Mouse (Mus musculus) heart, postnatal 36 days (tissue): ENCODE results near the gene Gm49405. TPM values are rescaled to one million over a fixed set of nuclear protein-coding genes. Genes with fewer than 3 reads are reported as not detected.
"Not testable (repeated sequence)": the region's sequence is repeated elsewhere in the genome, so short reads cannot be mapped to it uniquely, and the experiment has no call there.

Experiments used
- DNase-seq, 2 experiments: peaks; one replicate each; pipeline ENCODE4 v3.0.0; 2021 to 2022
- intact Hi-C: fragments of 180-260 bp; cut with DNase I; formaldehyde crosslinking; loops from one replicate; pipeline ENCODE4 v1.15.1; 2025
- total RNA-seq, 2 experiments: library from RNA; stranded (reverse); gene quantifications; 2 replicates each; pipeline ENCODE4 v1.2.3; 2021

Gm49405 gene
- total RNA-seq, 2 experiments from 2014 or later, result 1.3 to 1.4 TPM

- DNase-seq, result peak; percentile 74 to 79
- intact Hi-C loops, result no loop called here
These were observed 45.8 kb downstream of the Gm49405 start, which contains the start of gene Gstp2 for GRCm38 (mm10) chr19:4045966-4046865. TSS of gene Gstp2 (minus strand) at chr19:4046023.

GRCm38 (mm10) chr19:4046866-4047254, 46.4 kb downstream of the Gm49405 start:
- intact Hi-C loops, result no loop called here
- DNase-seq, result no peak

- intact Hi-C loops, result loop anchor here (1.0 kb wide), 1 partner anchor 29 kb away; no protein-coding TSS in a partner anchor
These were observed 47.4 kb downstream of the Gm49405 start for GRCm38 (mm10) chr19:4047859-4048258.

GRCm38 (mm10) chr19:4049069-4049468, 48.6 kb downstream of the Gm49405 start:
- DNase-seq, intact Hi-C loops: not testable (repeated sequence)

More at GRCm38 (mm10) chr19:4047859-4048258, 47.4 kb downstream of the Gm49405 start:
- DNase-seq, result peak; percentile 79 to 87

GRCm38 (mm10) chr19:4051016-4051415, 50.6 kb downstream of the Gm49405 start:
- intact Hi-C loops, result no loop called here

GRCm38 (mm10) chr19:4051741-4052515, 51.5 kb downstream of the Gm49405 start:
- intact Hi-C loops, result loop anchor here (2.0 kb wide), 1 partner anchor 177 kb away; no protein-coding TSS in a partner anchor
- peak; percentile 72 to 83 for DNase-seq

More at GRCm38 (mm10) chr19:4051016-4051415, 50.6 kb downstream of the Gm49405 start:
- DNase-seq, result no peak

- intact Hi-C loops, result loop anchor here (2.0 kb wide), 1 partner anchor 176 kb away; no protein-coding TSS in a partner anchor
- DNase-seq, result no peak
These were observed 52.1 kb downstream of the Gm49405 start for GRCm38 (mm10) chr19:4052516-4053030.

- intact Hi-C loops, result no loop called here
These were observed 54.2 kb downstream of the Gm49405 start for GRCm38 (mm10) chr19:4054613-4055012.

More at GRCm38 (mm10) chr19:4054613-4055012, 54.2 kb downstream of the Gm49405 start:
- no peak for DNase-seq

Other genes starting within 250 kb of the Gm49405 start
- gene Kmt5b, start 233.2 kb upstream of the Gm49405 start, total RNA-seq, result 10 to 100 TPM; 31.0 to 34.2 TPM
- 10 to 100 TPM; 10.5 to 11.5 TPM for gene Chka, start 148.9 kb upstream of the Gm49405 start, total RNA-seq
- 10 to 100 TPM in 1 of 2 experiments, 1 to 10 TPM in 1; 9.1 to 17.7 TPM for gene Tcirg1, start 93.5 kb upstream of the Gm49405 start, total RNA-seq
- 100 to 1,000 TPM; 508 to 532 TPM for gene Ndufs8, start 87.9 kb upstream of the Gm49405 start, total RNA-seq
- gene Aldh3b1, start 70.8 kb upstream of the Gm49405 start, total RNA-seq, result 1 to 10 TPM; 1.5 to 1.6 TPM
- gene Unc93b1, start 65.4 kb upstream of the Gm49405 start, total RNA-seq, result 10 to 100 TPM; 16.9 to 20.6 TPM
- under 1 TPM; 0.38 to 0.56 TPM for gene Aldh3b3, start 42.0 kb upstream of the Gm49405 start, total RNA-seq
- under 1 TPM in 1 of 2 experiments, not detected in 1; 0.39 TPM for gene Aldh3b2, start 28.3 kb upstream of the Gm49405 start, total RNA-seq
- gene Acy3, start 14.1 kb upstream of the Gm49405 start, total RNA-seq, result 10 to 100 TPM; 22.8 to 24.4 TPM
- gene Tbx10, start 7.9 kb upstream of the Gm49405 start, total RNA-seq, result not detected
- gene Nudt8, start within 50 bp of the Gm49405 start, total RNA-seq, result 100 to 1,000 TPM; 126 to 140 TPM
- gene Doc2g, start 2.7 kb downstream of the Gm49405 start, total RNA-seq, result 100 to 1,000 TPM; 174 to 196 TPM
- 1,000 to 10,000 TPM; 1,111 to 1,164 TPM for gene Ndufv1, start 12.2 kb downstream of the Gm49405 start, total RNA-seq
- 100 to 1,000 TPM; 339 to 350 TPM for gene Gstp1, start 37.4 kb downstream of the Gm49405 start, total RNA-seq
- 100 to 1,000 TPM; 120 to 124 TPM for gene Gstp2, start 45.4 kb downstream of the Gm49405 start, total RNA-seq
- gene Gstp3, start 58.9 kb downstream of the Gm49405 start, total RNA-seq, result not detected
- not detected for gene Cabp2, start 81.0 kb downstream of the Gm49405 start, total RNA-seq
- 10 to 100 TPM; 35.3 to 39.1 TPM for gene Cdk2ap2, start 96.6 kb downstream of the Gm49405 start, total RNA-seq
- gene Pitpnm1, start 99.4 kb downstream of the Gm49405 start, total RNA-seq, result 10 to 100 TPM; 20.7 to 22.9 TPM
- gene Aip, start 125.2 kb downstream of the Gm49405 start, total RNA-seq, result 10 to 100 TPM; 56.8 to 64.0 TPM
- not detected for gene Gpr152, start 139.2 kb downstream of the Gm49405 start, total RNA-seq
- gene Cabp4, start 143.4 kb downstream of the Gm49405 start, total RNA-seq, result under 1 TPM in 1 of 2 experiments, not detected in 1; 0.19 TPM
- gene Coro1b, start 148.0 kb downstream of the Gm49405 start, total RNA-seq, result 10 to 100 TPM; 52.4 to 55.6 TPM
- 1 to 10 TPM; 1.1 to 1.3 TPM for gene Ptprcap, start 153.0 kb downstream of the Gm49405 start, total RNA-seq
- 10 to 100 TPM; 16.4 to 18.8 TPM for gene Rps6kb2, start 162.7 kb downstream of the Gm49405 start, total RNA-seq
- 10 to 100 TPM; 29.4 to 33.7 TPM for gene Carns1, start 174.9 kb downstream of the Gm49405 start, total RNA-seq
- 10 to 100 TPM in 1 of 2 experiments, 1 to 10 TPM in 1; 6.6 to 11.1 TPM for gene Tbc1d10c, start 190.7 kb downstream of the Gm49405 start, total RNA-seq
- 100 to 1,000 TPM; 326 to 332 TPM for gene Ppp1ca, start 191.4 kb downstream of the Gm49405 start, total RNA-seq
- gene Rad9a, start 201.0 kb downstream of the Gm49405 start, total RNA-seq, result 1 to 10 TPM; 5.2 to 5.3 TPM
- 1 to 10 TPM in 1 of 2 experiments, under 1 TPM in 1; 0.51 to 1.2 TPM for gene Clcf1, start 213.6 kb downstream of the Gm49405 start, total RNA-seq
- gene AC109138.7, start 213.7 kb downstream of the Gm49405 start, total RNA-seq, result not detected
- gene Pold4, start 231.3 kb downstream of the Gm49405 start, total RNA-seq, result 10 to 100 TPM; 11.9 to 13.7 TPM